Mouse (Mus musculus) CH12.LX (cell line): Measurements from ENCODE around the gene Lair1.

Experiments
- CTCF ChIP-seq, 2 experiments: IDR thresholded peaks in 1 of 2; conservative IDR thresholded peaks in 1 of 2; 2 replicates each; pipeline ENCODE4 v1.5.1; 2011 to 2012; ENCODE audit warnings: low read depth in 2 of 2, low read length in 2 of 2, improper control_type of control experiment in 1 of 2, inconsistent platforms in 1 of 2, mild to moderate bottlenecking in 1 of 2, moderate library complexity in 1 of 2
- EP300 ChIP-seq: IDR thresholded peaks from 2 replicates; pipeline ENCODE4 v1.6.1; 2011; ENCODE audit warnings: low read length, improper control_type of control experiment
- POLR2A ChIP-seq: IDR thresholded peaks from 2 replicates; pipeline ENCODE4 v1.6.1; 2011; ENCODE audit warnings: low read depth, mild to moderate bottlenecking, improper control_type of control experiment, low read length
- USF1 ChIP-seq: IDR thresholded peaks from 2 replicates; pipeline ENCODE4 v1.6.1; 2014; ENCODE audit warnings: low read depth, mild to moderate bottlenecking, inconsistent platforms, low read length, improper control_type of control experiment
- ZMIZ1 ChIP-seq: IDR thresholded peaks from 2 replicates; pipeline ENCODE4 v1.6.1; 2012; ENCODE audit warnings: low read depth, mild to moderate bottlenecking, inconsistent platforms, low read length, improper control_type of control experiment

- no peak for TF ChIP-seq CTCF (conservative IDR thresholded peaks at IDR 0.05 in 1 of 2, IDR thresholded peaks at IDR 0.05 in 1 of 2; ENCODE audit: low read depth in 2 of 2, low read length in 2 of 2)
- TF ChIP-seq USF1 = no peak
- TF ChIP-seq ZMIZ1 = no peak
- TF ChIP-seq POLR2A = no peak
- TF ChIP-seq EP300 = peak; percentile 80
Observed at GRCm38 (mm10) chr7:4073144-4073543, 10.1 kb upstream of the Lair1 start.
